10 mouse cellular contexts compared by ENCODE assay signal in genomic region chr6:115986472-115987095, GRCm38 (mm10). TPM values are rescaled to one million over a fixed set of nuclear protein-coding genes. Genes with fewer than 3 reads are reported as not detected.
DNase-seq lines count a peak whose midpoint lies in the region; ATAC-seq and TF ChIP-seq lines count a peak whose summit lies in the region.
"Had no signal": no experiment of that assay in that cellular context is flagged by ENCODE, and none has a peak within 500 bp of the region (broad histone marks: within the 10 kb centered on the region; RNA-seq: fewer than 3 reads in every experiment).

No protein-coding gene starts in this region.

- no peaks in the 10 kb centered on the region for H3K9me3 ChIP-seq in lung, postnatal 0 days (ENCODE audit: low read length)
- no peaks in the 10 kb centered on the region for H3K9me3 ChIP-seq in forebrain, postnatal 0 days (ENCODE audit: low read length)
- H3K9me3 ChIP-seq in neural tube, embryonic 12.5 days, result no peaks in the 10 kb centered on the region

- H3K36me3 ChIP-seq in lung, postnatal 0 days (ENCODE audit: insufficient read depth, low read length), result no peaks in the 10 kb centered on the region
- H3K36me3 ChIP-seq in forebrain, postnatal 0 days (ENCODE audit: insufficient read depth), result no peaks in the 10 kb centered on the region
- no peaks in the 10 kb centered on the region for H3K36me3 ChIP-seq in neural tube, embryonic 12.5 days

- no peak overlapping the region for H3K9ac ChIP-seq in lung, postnatal 0 days (replicated peaks; ENCODE audit: low read depth)
- no peak overlapping the region for H3K9ac ChIP-seq in forebrain, postnatal 0 days
- H3K9ac ChIP-seq in neural tube, embryonic 12.5 days, result 0 out of 2 replicates have a peak overlapping the region, but pooled peaks have one; percentile 21

- intact Hi-C loops in gastrocnemius, adult 2 months (cut with DNase I), result loop anchor here (2.0 kb wide), 1 partner anchor 16 kb away; no protein-coding TSS in a partner anchor
- intact Hi-C loops in gastrocnemius, postnatal 14 days (cut with DNase I; ENCODE audit: low total_unique reads), result no loop called here
- intact Hi-C loops in gastrocnemius, postnatal 36 days (cut with DNase I), result no loop called here

- TF ChIP-seq CTCF in gastrocnemius, adult 2 months (IDR thresholded peaks at IDR 0.05), result no peak
- no peak for TF ChIP-seq CTCF in lung, postnatal 0 days (IDR thresholded peaks at IDR 0.05)
- no peak for TF ChIP-seq CTCF in forebrain, postnatal 0 days (IDR thresholded peaks at IDR 0.05; ENCODE audit: low read depth)

- TF ChIP-seq EP300 in lung, postnatal 0 days (IDR thresholded peaks at IDR 0.05), result no peak

- peak; percentile 50 for DNase-seq in gastrocnemius, adult 2 months
- DNase-seq in gastrocnemius, postnatal 14 days, result no peak
- no peak for DNase-seq in lung, postnatal 0 days (ENCODE audit: low spot score)
- no peak for DNase-seq in lung, postnatal 25 days (ENCODE audit: low spot score)
- no peak for DNase-seq in forebrain, postnatal 0 days
- DNase-seq in gastrocnemius, postnatal 36 days, result no peak
- DNase-seq: layer of hippocampus, postnatal 36 days had no signal

- H3K4me1 ChIP-seq in lung, postnatal 0 days (ENCODE audit: insufficient read depth, low read depth, low read length), result peaks cover 22% of the 10 kb centered on the region
- H3K4me1 ChIP-seq in forebrain, postnatal 0 days (ENCODE audit: insufficient read depth), result peaks cover 3% of the 10 kb centered on the region; the same call in 1 of the 2 replicates
- peaks cover 47% of the 10 kb centered on the region for H3K4me1 ChIP-seq in neural tube, embryonic 12.5 days

- WGBS in lung, postnatal 0 days, result 41% methylated on average over 12 of the region's 12 CpGs
- 56% methylated on average over 12 of the region's 12 CpGs for WGBS in forebrain, postnatal 0 days
- WGBS in neural tube, embryonic 12.5 days, result 43% methylated on average over 12 of the region's 12 CpGs

- no peak for ATAC-seq in lung, postnatal 0 days
- ATAC-seq in forebrain, postnatal 0 days, result 0 out of 2 replicates have a peak, but pooled peaks have one; percentile 35
- no peak for ATAC-seq in neural tube, embryonic 12.5 days (ENCODE audit: low FRiP score, low read depth)
- no peak for ATAC-seq in activated CD4-positive, CD25-positive, alpha-beta regulatory T cell, adult 4 months

- 0 out of 2 replicates have a peak overlapping the region, but pooled peaks have one; percentile 11 for H3K4me2 ChIP-seq in lung, postnatal 0 days (replicated peaks; ENCODE audit: low read depth, low read length)
- no peak overlapping the region for H3K4me2 ChIP-seq in forebrain, postnatal 0 days (ENCODE audit: low read depth)
- peak overlapping the region; percentile 38 for H3K4me2 ChIP-seq in neural tube, embryonic 12.5 days (replicated peaks)

- no peaks in the 10 kb centered on the region for H3K27me3 ChIP-seq in lung, postnatal 0 days (replicated peaks; ENCODE audit: insufficient read depth, low read length)
- no peaks in the 10 kb centered on the region for H3K27me3 ChIP-seq in forebrain, postnatal 0 days (ENCODE audit: insufficient read depth, low read length)
- H3K27me3 ChIP-seq in neural tube, embryonic 12.5 days (replicated peaks), result peaks cover 13% of the 10 kb centered on the region

- peak overlapping the region; percentile 57 for H3K4me3 ChIP-seq in gastrocnemius, adult 2 months
- no peak overlapping the region for H3K4me3 ChIP-seq in lung, postnatal 0 days (ENCODE audit: low read depth, low read length)
- no peak overlapping the region for H3K4me3 ChIP-seq in forebrain, postnatal 0 days (ENCODE audit: low read depth, low read length)
- H3K4me3 ChIP-seq in neural tube, embryonic 12.5 days, result no peak overlapping the region

- peak overlapping the region; percentile 77 for H3K27ac ChIP-seq in gastrocnemius, adult 2 months
- H3K27ac ChIP-seq in lung, postnatal 0 days (ENCODE audit: low read length), result no peak overlapping the region
- no peak overlapping the region for H3K27ac ChIP-seq in forebrain, postnatal 0 days (ENCODE audit: low read depth, low read length)
- H3K27ac ChIP-seq in neural tube, embryonic 12.5 days, result no peak overlapping the region

RNA-seq across cellular contexts. Expression of gene Plxnd1, which starts 8.2 kb away (rescaled TPM):
- total RNA-seq in gastrocnemius, adult 2 months (2021), result 10 to 100 TPM; 14.7 to 26.7 TPM
- total RNA-seq in gastrocnemius, postnatal 14 days (2021), result 10 to 100 TPM; 65.6 to 80.3 TPM
- 26.9 and 33.4 TPM in 2 replicates for polyA plus RNA-seq in lung, postnatal 0 days (2015; fragmentation: Nextera tagmentation; extraction: Ambion mirVana)
- total RNA-seq in forebrain, postnatal 0 days (2014; rRNA removed), result 44.1 and 63.3 TPM in 2 replicates
- 16.9 and 17.6 TPM in 2 replicates for polyA plus RNA-seq in forebrain, postnatal 0 days (2015; fragmentation: Nextera tagmentation; extraction: Ambion mirVana)
- 20.0 and 28.0 TPM in 2 replicates for polyA plus RNA-seq in neural tube, embryonic 12.5 days (2016; fragmentation: Nextera tagmentation; extraction: Ambion mirVana)
- total RNA-seq in gastrocnemius, postnatal 36 days (2021), result 10 to 100 TPM; 19.0 to 21.8 TPM
- 10 to 100 TPM; 10.6 to 10.8 TPM for polyA plus RNA-seq in activated CD4-positive, CD25-positive, alpha-beta regulatory T cell, adult 4 months (2017; shearing (Covaris generic))

RNA-seq across cellular contexts. Expression of gene H1foo, which starts 41.8 kb away (rescaled TPM):
- total RNA-seq in gastrocnemius, adult 2 months (2021), result not detected
- not detected for total RNA-seq in gastrocnemius, postnatal 14 days (2021)
- not detected in 2 replicates for polyA plus RNA-seq in lung, postnatal 0 days (2015; fragmentation: Nextera tagmentation; extraction: Ambion mirVana)
- total RNA-seq in forebrain, postnatal 0 days (2014; rRNA removed), result not detected in 2 replicates
- polyA plus RNA-seq in forebrain, postnatal 0 days (2015; fragmentation: Nextera tagmentation; extraction: Ambion mirVana), result not detected in 2 replicates
- not detected in 2 replicates for polyA plus RNA-seq in neural tube, embryonic 12.5 days (2016; fragmentation: Nextera tagmentation; extraction: Ambion mirVana)
- total RNA-seq in gastrocnemius, postnatal 36 days (2021), result not detected
- under 1 TPM in 1 of 2 experiments, not detected in 1; 0.52 TPM for polyA plus RNA-seq in activated CD4-positive, CD25-positive, alpha-beta regulatory T cell, adult 4 months (2017; shearing (Covaris generic))
- total RNA-seq: layer of hippocampus, postnatal 36 days; neutrophil, adult 5-6 weeks had no signal

RNA-seq across cellular contexts. Expression of gene Rho, which starts 55.0 kb away (rescaled TPM):
- total RNA-seq in gastrocnemius, adult 2 months (2021), result under 1 TPM in 1 of 2 experiments, not detected in 1; 0.06 TPM
- total RNA-seq in gastrocnemius, postnatal 14 days (2021), result under 1 TPM; 0.14 to 0.22 TPM
- polyA plus RNA-seq in lung, postnatal 0 days (2015; fragmentation: Nextera tagmentation; extraction: Ambion mirVana), result 0.04 TPM in 1 of 2 replicates, not detected in the other
- 0.23 and 0.57 TPM in 2 replicates for total RNA-seq in forebrain, postnatal 0 days (2014; rRNA removed)
- polyA plus RNA-seq in forebrain, postnatal 0 days (2015; fragmentation: Nextera tagmentation; extraction: Ambion mirVana), result 0.08 TPM in 1 of 2 replicates, not detected in the other
- 0.69 and 1.1 TPM in 2 replicates for polyA plus RNA-seq in neural tube, embryonic 12.5 days (2016; fragmentation: Nextera tagmentation; extraction: Ambion mirVana)
- not detected for total RNA-seq in gastrocnemius, postnatal 36 days (2021)
- polyA plus RNA-seq in activated CD4-positive, CD25-positive, alpha-beta regulatory T cell, adult 4 months (2017; shearing (Covaris generic)), result not detected
